Mouse (Mus musculus) kidney, adult 8-10 months (tissue): ENCODE data around the gene Gm12184.
"Not testable (repeated sequence)": the region's sequence is repeated elsewhere in the genome, so short reads cannot be mapped to it uniquely, and the experiment has no call there.

ENCODE experiments used
- DNase-seq, 2 experiments: peaks; one replicate each; pipeline ENCODE4 v3.0.0; 2022

Gm12184 gene

DNA sequence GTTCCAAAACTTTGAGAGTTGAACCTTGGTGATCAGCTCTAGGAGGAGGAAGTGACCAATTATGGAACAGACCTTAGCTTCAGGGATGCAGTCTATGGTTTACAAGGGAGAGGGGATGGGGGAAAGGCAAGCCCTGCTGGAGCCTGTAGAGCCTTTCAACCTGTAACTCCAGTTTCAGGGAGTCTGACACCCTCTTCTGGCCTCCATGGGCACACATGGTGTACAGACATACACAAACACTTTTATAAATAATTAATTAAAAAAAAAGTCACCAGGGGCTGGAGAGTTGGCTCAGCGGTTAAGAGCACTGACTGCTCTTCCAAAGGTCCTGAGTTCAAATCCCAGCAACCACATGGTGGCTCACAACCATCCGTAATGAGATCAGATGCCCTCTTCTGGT, 19.9 kb upstream of the Gm12184 start:
- not testable (repeated sequence) for DNase-seq

DNA sequence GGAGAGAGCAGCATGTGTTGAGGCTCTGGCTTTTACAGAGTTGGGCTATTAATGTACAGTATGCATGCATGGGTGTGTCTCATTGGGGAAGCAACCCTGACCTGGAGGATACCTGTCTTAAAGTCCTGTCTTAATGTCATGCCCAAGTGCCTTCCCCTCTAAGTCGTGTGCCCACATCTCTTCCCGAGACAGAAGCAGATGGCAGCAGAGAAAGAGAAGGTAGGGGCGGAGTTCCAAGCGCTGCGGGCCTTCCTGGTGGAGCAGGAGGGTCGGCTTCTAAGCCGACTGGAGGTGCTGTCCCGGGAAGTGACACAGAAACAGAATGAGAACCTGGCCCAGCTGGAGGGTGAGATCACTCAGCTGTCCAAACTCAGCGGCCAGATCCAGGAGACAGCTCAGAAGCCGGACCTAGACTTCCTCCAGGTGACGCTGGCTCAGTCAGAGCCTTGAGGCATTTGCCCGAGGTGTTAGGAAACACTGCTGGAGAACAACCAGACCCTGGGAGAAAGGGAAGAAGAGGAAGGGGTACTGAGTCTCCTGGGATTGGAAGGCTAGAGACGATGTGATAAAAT, 18.9 kb upstream of the Gm12184 start:
- no peak for DNase-seq

DNA sequence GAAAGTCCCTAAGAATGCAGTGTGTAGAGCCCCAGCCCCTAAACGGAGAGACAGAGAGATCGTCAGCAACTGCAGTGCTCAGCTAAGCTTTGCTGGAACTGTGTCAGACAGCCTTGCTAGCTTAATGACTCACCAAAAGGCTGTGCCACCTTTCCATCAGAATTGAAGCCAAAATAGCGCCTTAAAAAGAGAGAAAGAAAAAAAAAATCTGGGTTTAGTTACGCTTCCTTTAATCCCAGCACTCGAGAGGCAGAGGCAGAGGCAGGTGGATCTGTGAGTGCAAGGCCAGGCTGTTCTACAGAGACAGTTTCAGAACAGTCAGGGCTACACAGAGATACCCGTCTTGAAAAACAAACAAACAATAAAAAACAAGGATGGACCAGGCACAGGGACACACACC, 17.9 kb upstream of the Gm12184 start:
- peak; percentile 67 to 74 for DNase-seq

DNA sequence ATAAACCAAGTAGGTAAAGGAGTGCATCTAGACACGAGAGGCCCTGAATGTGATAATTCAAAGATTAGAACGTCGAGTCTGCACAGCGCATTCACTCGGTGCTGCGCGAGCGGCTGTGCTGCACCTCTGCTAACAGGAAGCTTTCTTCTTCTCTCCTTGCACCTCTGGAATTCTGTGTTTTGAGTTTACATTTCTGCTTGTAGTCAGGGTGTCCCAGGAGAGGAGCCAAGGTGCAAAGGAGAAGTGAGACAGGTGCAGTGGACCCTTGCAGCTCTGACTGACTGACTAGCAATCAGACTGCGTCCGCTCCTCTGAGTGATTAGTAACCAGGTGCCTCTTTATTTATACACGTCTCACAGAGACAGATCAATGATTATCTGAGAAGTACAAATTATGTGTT, 16.7 kb upstream of the Gm12184 start:
- peak; percentile 84 to 88 for DNase-seq

DNA sequence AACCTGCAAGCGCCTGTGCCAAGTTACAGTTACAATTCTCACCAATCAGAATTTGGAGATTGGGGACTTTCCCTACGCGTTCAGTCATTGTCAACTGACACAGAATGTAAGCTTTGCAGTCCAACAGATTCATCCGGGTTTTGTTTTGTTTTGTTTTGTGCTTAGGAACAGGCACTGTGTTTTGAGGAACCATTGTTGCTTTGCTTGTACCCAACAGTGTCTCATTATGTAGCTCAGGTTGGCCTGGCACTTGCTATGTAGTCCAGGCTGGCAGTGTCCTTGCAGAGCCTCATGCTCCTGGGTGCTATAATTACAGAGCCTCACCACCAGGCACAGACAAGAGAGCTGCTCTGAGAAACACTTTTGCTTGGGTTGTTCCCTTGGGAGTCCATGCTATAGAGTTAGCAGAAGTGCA, 15.9 kb upstream of the Gm12184 start:
- DNase-seq, result no peak

DNA sequence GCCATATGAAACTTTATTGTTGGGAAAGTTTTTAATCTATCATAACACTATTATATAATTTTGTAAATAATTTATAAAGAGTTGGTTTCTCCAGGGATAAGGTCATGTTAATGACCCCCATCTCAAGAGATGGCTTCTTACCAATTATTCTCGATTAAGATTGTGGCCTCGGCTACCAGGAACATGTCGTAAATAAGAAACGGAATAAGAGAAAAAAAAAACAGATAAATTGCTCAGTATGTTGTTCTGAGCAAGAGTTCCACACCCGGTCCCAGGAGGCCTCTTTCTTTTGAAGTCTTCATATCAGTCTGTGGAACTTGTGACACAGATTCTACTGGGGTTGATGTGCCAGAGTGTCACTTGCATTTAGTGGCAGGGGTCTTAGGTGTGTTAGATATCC, 14.8 kb upstream of the Gm12184 start:
- no peak for DNase-seq

DNA sequence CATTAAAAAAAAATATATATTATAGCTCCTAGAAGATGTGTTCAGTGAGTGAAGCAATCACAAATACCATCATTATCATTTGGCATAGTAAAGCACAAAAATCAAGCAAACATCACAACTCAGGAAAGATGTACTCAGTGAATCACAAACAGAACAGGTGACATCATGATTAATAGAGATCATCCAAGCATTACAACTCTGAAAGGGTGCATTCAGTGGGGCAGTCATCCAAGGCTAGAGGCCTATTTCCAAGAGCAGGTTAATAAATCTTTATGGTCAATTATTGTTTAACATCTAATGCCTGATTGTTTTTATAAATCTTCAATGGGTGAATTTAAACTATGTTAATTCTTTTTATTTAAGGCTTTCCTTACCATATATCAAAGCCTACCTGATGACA, 14.3 kb upstream of the Gm12184 start:
- peak; percentile 69 to 79 for DNase-seq

DNA sequence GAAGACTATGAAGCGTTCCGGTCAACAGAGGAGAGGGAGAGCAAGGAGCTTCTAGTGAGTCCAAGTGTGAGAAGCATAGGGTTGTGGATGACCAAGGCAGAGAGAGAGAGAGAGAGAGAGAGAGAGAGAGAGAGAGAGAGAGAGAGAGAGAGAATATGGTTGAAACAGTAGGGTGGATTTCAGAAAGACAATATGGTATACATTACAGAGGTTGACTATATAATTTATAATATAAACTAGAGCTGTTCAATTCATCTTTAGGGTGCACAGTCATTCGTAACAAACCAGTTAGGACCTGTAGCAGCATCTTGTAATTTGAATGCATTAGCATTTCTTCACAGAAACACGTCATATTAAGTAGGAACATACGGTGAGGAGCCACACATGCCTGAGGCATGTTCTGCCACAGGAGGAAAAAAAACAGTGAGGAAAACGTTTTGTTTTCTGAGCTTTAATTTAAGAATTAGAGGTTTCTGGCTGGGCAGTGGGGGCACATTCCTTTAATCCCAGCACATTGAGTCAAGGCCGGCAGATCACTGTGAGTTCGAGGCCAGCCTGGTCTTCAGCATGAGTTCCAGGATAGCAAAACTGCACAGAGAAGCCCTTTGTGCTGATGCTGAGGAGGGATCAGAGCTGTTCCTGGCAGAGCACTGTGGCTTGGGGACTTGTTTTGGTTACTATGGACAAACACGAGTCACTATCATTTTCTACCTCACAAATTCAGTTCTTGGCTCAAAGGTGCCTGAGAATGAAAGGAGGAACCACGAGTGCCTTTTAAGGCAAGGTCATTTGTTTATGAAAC, 12.6 kb upstream of the Gm12184 start:
- DNase-seq, result no peak

DNA sequence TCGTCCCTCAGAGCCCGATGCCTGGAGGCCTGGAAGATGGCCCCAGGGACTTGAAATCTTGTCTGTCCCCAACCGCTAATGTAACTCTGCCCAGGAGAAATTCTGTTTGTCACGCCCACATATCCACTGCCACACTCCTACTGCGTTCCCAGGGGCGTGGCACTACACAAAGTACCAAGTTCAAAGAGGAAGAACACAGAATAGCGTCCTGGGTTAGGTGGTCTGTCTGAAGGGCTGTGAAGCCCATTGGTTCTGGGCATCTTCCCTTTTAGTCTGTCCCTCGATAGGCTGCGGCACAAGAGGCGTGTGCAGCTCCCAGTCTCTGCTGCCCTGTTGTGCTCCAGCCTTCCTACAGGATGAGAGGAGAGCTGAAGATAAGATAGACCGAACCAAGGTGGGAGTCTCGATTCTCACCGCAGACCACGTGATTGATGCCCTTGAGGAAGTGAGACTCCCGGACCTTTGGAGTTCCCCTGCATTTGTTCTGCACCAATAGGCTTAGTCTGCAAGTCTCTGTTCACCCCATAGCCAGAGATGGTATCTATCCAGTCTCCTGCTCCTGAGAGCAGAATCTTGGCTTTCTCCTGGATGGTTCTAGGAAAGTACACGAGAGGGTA, 11.8 kb upstream of the Gm12184 start:
- DNase-seq, result peak; percentile 71 to 72

DNA sequence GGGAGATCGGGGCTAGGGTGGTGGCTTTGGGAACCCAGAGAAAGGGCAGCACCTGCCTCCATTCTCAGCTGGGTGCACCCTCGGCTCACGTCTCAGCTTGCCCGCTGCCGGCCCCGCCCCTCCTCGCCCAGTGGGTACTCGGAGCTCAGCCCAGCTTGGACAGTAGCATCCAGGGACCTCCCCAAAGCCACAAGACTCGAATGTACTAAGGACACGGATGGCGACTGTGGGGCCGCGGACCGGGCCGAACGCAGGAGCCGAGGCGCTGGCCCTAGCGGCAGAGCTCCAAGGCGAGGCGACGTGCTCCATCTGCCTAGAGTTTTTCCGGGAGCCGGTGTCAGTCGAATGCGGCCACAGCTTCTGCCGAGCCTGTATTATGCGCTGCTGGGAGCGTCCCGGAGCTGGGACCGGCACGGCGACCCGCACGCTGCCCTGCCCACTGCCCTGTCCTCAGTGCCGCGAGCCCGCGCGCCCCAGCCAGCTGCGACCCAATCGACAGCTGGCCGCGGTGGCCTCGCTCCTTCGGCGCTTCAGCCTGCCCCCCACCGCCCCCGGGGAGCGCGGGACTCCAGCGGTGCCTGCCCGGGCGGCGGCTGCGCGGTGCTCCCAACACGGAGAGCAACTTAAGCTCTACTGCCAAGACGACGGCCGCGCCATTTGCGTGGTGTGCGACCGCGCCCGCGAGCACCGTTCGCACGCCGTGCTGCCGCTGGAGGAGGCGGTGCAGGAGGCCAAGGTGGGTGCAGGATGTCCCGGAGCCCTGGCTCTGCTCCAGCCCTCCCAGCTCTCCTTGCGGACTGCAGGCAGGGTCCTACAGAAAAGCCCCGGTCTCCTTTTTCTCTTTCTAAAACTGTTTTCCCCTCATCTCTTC, 11.1 kb upstream of the Gm12184 start:
- DNase-seq, result peak in 1 of 2 experiments; percentile 85

DNA sequence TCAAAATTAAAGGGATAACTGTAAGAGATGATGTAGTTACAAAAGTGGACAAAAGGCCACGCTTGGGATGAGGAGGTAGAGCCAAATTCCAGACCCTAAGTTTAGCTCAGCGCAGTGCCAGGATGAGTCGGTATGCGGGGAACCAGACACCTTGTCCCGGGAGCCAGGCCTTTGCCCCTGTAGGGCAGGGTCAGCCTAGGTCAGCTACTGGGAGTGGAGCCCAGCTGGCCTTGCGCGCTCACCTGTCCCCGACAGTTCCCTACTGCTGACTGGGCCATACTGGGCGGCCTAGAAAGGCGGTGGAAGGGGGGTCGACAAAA, 10.5 kb upstream of the Gm12184 start:
- DNase-seq, result peak; percentile 83 to 84

DNA sequence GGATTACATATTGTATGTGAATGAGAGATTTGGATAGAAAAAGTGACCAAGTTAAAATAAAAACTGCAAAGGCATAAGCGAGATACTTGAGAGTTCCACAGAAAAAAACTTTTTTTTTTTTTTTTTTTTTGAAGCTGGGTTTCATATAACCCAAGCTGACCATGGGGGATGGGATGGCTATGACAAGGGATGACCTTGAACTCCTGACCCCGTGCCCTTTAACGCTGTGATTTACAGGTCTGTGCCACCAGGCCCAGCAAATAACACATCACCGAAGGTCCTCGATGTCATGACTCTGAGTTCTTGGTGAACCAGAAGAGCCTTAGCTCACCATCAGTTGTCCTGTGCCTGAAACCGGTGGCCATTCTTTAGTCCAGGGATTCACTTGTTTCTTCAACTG, 9.5 kb upstream of the Gm12184 start:
- no peak for DNase-seq

DNA sequence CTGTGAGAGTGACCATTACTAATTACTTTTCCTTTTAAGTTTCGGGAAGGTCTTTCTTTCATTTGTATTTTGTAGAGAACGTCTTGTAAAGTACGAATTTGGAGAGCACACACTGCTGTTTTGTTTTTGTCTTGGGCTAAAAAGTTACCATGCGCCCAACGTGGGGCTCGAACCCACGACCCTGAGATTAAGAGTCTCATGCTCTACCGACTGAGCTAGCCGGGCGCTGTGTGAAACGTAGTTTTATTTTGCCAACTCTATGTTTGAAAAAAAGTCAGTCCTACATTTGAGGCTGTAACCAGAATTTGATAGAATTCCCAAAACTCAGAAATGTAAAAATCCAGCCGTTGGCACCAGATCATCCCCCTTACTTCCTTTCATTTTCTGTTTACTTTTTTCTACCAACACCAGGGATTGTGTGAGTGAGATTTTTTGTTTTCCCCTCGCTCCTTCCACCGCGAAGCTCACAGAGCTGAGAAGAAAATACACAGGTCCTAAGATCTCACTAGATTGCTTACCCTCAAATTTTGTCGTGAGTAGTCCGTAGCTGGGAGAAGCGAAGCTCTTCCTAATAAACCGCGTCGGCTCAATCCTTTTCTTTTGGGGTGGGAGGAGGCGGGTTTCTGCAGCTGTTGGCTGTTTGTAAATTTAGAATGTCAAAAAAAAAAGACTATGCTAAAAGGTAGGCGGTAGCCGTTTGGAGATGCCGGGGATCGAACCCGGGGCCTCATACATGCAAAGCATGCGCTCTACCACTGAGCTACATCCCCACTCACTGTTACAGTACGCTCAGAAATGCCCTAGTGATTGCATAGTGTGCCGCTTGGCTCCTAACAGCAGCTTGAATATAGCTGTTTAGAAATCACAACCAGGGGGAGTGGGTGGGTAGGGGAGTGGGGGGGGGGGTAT, 7.5 kb upstream of the Gm12184 start:
- DNase-seq, result peak; percentile 88 to 94

DNA sequence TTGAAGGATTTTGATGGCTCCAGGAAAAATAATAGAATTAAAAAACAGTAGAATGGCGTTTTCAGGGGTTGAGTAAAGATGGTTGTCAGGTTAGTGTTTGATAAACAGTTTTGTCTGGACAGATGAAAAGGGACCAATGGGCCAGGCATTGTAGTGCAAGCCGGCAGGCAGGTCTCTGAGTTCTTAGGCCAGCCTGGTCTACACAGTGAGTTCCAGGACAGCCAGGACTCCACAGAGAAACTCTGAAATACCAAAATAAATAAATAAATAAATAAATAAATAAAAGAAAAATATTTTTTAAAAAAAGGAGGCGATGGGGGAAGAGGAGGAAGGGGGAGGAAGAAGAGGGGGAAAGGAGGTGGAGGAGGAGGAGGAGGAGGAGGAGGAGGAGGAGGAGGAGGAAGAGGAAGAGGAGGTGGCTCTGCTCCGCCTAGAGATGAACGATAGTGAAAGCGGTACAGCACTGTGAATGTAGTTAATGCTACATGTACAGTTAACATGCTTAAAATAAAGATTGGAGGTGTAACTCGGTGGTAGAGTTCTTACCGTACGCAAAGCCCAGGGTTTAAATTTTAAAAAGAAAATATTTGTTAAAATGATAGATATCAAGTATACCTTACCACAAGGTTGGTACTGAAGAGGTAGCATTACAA, 6.7 kb upstream of the Gm12184 start:
- no peak for DNase-seq

DNA sequence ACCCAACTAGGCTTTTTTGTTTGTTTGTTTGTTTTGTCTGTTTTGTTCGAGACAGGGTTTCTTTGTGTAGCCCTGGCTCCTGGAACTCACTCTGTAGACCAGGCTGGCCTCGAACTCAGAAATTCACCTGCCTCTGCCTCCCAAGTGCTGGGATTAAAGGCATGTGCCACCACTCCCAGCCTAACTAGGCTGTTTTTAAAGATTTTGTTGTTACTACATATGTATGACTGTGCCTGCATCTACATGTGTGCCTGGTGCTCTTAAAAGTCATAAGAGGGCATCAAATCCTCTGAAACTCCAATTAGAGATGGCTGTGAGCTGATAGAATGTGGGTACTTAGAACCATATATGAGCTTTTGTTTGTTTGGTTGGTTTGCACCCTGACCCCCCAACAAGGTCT, 4.8 kb upstream of the Gm12184 start:
- no peak for DNase-seq

DNA sequence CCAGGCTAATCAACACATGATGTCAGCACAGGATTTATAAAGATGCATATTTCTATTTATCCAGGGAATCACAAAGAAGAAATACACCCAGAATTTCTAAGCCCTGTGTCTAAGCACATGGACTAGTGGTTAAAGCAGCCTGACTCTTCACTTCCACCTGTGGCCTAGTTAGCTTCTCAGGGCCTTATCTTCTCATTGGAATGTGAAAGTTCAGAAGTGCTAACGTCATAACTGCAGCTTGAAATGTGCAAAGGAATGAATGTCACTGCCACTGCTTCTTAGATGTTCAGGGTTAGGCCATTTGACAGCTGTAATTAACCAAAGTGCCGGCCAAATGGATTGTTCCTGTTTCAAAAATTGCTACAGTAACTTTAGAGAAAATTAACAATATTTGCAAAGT, 3.8 kb upstream of the Gm12184 start:
- DNase-seq, result no peak

DNA sequence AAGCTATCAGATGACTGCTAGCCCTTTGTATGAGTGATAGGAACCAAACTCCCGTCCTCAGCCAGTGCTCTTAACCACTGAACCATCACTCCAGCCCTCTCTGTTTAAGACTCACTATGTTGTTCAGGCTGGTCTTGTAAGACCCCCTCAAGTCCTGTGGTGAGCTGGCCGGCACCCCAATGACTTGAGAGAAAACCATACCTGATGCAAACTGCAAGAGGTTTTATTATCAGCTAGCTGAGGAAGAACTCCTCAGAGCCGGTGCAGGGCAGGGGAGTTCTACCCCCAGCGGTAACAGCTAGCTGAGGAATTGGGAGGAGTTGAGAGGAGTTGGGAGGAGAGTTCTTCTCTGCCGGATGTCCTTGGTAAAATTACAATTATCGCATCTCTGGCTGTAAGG, 1.5 kb upstream of the Gm12184 start:
- no peak for DNase-seq

DNA sequence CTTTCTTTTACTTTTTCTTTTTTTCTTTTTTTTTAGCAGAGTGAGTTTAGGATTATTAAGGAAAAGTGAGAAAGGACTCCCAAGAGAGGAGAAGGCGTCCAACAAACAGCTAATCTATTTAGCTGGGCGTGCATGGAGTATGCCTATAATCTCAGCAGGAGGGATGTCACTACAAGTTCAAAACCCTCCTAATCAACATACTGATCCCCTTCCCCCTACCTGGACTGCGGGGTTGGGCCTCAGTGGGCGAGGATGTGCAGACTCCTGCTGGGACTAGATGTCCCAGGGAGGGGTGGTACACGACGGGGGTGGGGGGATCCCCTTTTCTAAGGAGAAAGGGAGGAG, 269 bp upstream of the Gm12184 start:
- no peak for DNase-seq

DNA sequence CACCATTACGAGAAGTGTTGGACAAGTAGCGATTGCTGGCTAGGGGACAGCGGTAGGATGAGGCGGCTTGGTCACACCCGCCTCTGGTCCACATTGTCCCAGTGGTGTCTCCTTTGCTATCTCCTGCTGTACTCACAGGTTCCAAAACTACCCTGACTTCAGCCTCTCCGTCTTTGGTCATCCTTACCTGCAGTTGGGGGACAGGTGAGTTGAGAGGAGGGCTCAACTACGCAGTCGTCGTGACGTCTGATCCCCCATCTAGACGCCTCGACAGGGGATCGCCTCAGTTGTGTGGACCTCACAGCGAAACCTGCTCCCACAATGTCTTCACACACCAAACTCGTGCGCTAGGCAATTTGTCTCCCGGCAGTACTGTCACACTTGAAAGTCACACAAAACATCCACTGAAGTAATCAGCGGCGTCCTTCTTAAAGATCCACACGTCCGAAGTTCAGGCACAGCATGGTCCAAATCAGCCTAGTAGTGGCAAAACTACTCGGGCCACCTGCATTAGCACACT, 2.1 kb downstream of the Gm12184 start:
- DNase-seq, result no peak

DNA sequence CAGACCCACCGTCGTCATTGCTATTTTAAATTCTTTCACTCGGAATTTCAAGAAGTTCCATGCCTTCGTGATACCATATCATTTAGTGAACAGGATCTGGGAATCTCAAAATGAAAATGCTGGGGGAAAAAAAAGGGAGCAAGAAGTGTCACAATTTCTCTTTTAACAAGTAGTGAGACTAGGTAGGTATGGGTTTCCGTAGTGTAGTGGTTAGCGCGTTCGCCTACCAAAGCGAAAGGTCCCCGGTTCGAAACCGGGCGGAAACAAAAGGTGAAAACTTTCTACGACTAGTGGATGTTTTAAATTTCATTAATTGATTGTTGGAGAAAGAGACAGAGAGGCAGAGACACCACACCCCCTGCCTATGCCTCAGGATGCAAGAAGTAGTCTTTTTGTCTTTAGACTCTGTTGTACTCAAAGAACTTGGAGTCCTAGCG, 2.9 kb downstream of the Gm12184 start:
- DNase-seq, result peak in 1 of 2 experiments; percentile 60

DNA sequence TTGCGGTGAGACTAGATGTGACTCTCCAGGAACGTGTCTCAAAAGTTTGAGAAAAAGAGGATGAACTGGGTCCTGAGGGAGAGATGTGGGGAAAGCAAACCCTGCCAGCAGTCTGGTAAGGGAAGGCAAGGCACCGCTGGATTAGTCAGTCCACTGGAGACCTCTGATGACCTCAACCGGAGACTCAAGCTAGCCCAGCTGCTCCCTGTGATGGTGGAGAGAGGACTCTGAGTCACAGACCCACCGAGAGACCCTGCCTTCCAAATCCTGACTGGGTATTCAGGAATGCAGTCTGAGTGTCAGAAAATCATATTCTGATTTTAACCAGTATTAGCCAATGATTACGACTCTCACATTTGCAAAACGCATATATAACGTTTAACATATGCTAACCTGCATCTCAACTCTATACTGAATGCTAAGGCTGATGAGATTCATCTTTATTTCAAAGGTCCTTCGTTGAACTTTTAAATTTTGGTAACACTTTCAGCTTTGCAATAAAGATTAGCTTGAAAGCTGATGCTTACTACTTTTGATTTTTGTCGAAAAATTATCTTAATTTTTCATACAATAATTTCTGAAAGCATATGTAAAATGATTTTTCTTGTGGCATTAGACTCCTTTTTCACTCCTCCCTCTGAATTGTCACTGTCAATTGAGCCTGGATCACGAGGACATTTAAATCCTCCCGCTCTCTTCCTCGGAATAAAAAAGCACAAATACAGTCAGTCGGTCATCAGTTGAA, 3.5 kb downstream of the Gm12184 start:
- DNase-seq, result no peak
